Mouse (Mus musculus) cerebellum, adult (tissue): ENCODE measurements around the gene Clpsl2.

ENCODE experiments used
- ATAC-seq: cut with Nextera tagmentation; 2 replicates; pipeline ENCODE4 v1.9.2; 2017; ENCODE audit warnings: mild to moderate bottlenecking, moderate library complexity, mixed read lengths; ENCODE audit not compliant: insufficient number of reproducible peaks, low FRiP score, low TSS enrichment

Clpsl2 gene

GRCm38 (mm10) chr17:28549111-28549510 is at the start of gene Clpsl2:
TSS of gene Clpsl2 (plus strand) at chr17:28549411.
- ATAC-seq = no peak

GRCm38 (mm10) chr17:28500465-28500864 is 48.7 kb upstream of the Clpsl2 start:
- no peak for ATAC-seq

GRCm38 (mm10) chr17:28502196-28502821 is 46.9 kb upstream of the Clpsl2 start:
- no peak for ATAC-seq

GRCm38 (mm10) chr17:28504182-28504581 is 45.0 kb upstream of the Clpsl2 start:
- ATAC-seq = no peak

- ATAC-seq = no peak
Measured at GRCm38 (mm10) chr17:28505591-28505990, 43.6 kb upstream of the Clpsl2 start.

GRCm38 (mm10) chr17:28506895-28507294 is 42.3 kb upstream of the Clpsl2 start:
- no peak for ATAC-seq

GRCm38 (mm10) chr17:28507496-28507895 is 41.7 kb upstream of the Clpsl2 start:
- no peak for ATAC-seq

GRCm38 (mm10) chr17:28510445-28511342 is 38.5 kb upstream of the Clpsl2 start:
- ATAC-seq = no peak

- ATAC-seq = no peak
Measured at GRCm38 (mm10) chr17:28511616-28512541, 37.3 kb upstream of the Clpsl2 start.

GRCm38 (mm10) chr17:28512696-28513095 is 36.5 kb upstream of the Clpsl2 start:
- no peak for ATAC-seq

GRCm38 (mm10) chr17:28513337-28513736 is 35.9 kb upstream of the Clpsl2 start:
- ATAC-seq = no peak

- ATAC-seq = no peak
Measured at GRCm38 (mm10) chr17:28513844-28514243, 35.4 kb upstream of the Clpsl2 start.

GRCm38 (mm10) chr17:28514555-28514954 is 34.7 kb upstream of the Clpsl2 start:
- no peak for ATAC-seq

- ATAC-seq = no peak
Measured at GRCm38 (mm10) chr17:28515431-28516341, 33.5 kb upstream of the Clpsl2 start.

- ATAC-seq = no peak
Measured at GRCm38 (mm10) chr17:28516881-28517280, 32.3 kb upstream of the Clpsl2 start.

- ATAC-seq = no peak
Measured at GRCm38 (mm10) chr17:28517441-28517955, 31.7 kb upstream of the Clpsl2 start, which contains the start of gene Fkbp5. TSS of gene Fkbp5 (minus strand) at chr17:28517527.

GRCm38 (mm10) chr17:28517956-28518614 is 31.1 kb upstream of the Clpsl2 start:
- ATAC-seq = no peak

- ATAC-seq = no peak
Measured at GRCm38 (mm10) chr17:28518615-28519071, 30.6 kb upstream of the Clpsl2 start.

GRCm38 (mm10) chr17:28519827-28520226 is 29.4 kb upstream of the Clpsl2 start:
- no peak for ATAC-seq
